Mouse (Mus musculus) hindbrain, embryonic 10.5 days (tissue): ENCODE measurements around the gene Cldn19. TPM values are rescaled to one million over a fixed set of nuclear protein-coding genes. Genes with fewer than 3 reads are reported as not detected.

Source experiments
- DNase-seq: peaks from one replicate; pipeline ENCODE4 v3.0.0-alpha.2; 2017; ENCODE audit warnings: low spot score
- H3K27ac ChIP-seq: fragments of 300-500 bp; sonication (generic); 2 replicates; pipeline ENCODE4 v1.5.1; 2016; ENCODE audit warnings: mild to moderate bottlenecking, moderate library complexity
- H3K27me3 ChIP-seq: fragments of 300-500 bp; sonication (generic); 2 replicates; pipeline ENCODE4 v1.6.1; 2016; ENCODE audit warnings: mild to moderate bottlenecking; ENCODE audit not compliant: poor library complexity, insufficient read depth, severe bottlenecking
- H3K36me3 ChIP-seq: fragments of 300-500 bp; sonication (generic); 2 replicates; pipeline ENCODE4 v1.6.1; 2016; ENCODE audit warnings: mild to moderate bottlenecking, moderate library complexity
- H3K4me1 ChIP-seq: fragments of 300-500 bp; sonication (generic); replicated peaks from 2 replicates; pipeline ENCODE4 v1.6.1; 2016; ENCODE audit warnings: mild to moderate bottlenecking
- H3K4me3 ChIP-seq: fragments of 300-500 bp; sonication (generic); 2 replicates; pipeline ENCODE4 v1.5.1; 2016; ENCODE audit warnings: mild to moderate bottlenecking, moderate library complexity
- H3K9me3 ChIP-seq: fragments of 300-500 bp; sonication (generic); 2 replicates; pipeline ENCODE4 v1.6.1; 2016; ENCODE audit warnings: mild to moderate bottlenecking, moderate library complexity
- WGBS: fragments of 180-500 bp; shearing (Covaris S2); methylation state at CpG from one replicate; pipeline ENCODE4 v1.1.7; 2016; 5-methylcytosine and 5-hydroxymethylcytosine counted together
- polyA plus RNA-seq: library from polyadenylated mRNA; unstranded; fragments of >200 nt; fragmentation: Nextera tagmentation; extraction: Ambion mirVana; gene quantifications from 2 replicates; pipeline ENCODE4 v1.2.1, GENCODE M21; 2016

Cldn19 gene
- 0.34 TPM in 1 of 2 replicates, not detected in the other for polyA plus RNA-seq

GRCm38 (mm10) chr4:119255351-119255750 lies at the start of gene Cldn19:
Gene Cldn19 (plus strand): TSS chr4:119255414.
- no peaks in the 10 kb centered on the region for H3K9me3 ChIP-seq
- 75% methylated on average over 12 of the region's 12 CpGs for WGBS
- no peak for DNase-seq
- H3K27me3 ChIP-seq: no peaks in the 10 kb centered on the region
- H3K4me1 ChIP-seq: peaks cover 40% of the 10 kb centered on the region
- H3K4me3 ChIP-seq: no peak within 1 kb of the TSS
- H3K27ac ChIP-seq: peak within 1 kb of the TSS; percentile 71
- H3K36me3 ChIP-seq: no peaks in the 10 kb centered on the region

- H3K4me1 ChIP-seq: peaks cover 12% of the 10 kb centered on the region
- H3K9me3 ChIP-seq: no peaks in the 10 kb centered on the region
- no peaks in the 10 kb centered on the region for H3K27me3 ChIP-seq
- H3K36me3 ChIP-seq: no peaks in the 10 kb centered on the region
- no peak overlapping the region for H3K4me3 ChIP-seq
- DNase-seq: no peak
- WGBS: 82% methylated on average over 8 of the region's 8 CpGs
- no peak overlapping the region for H3K27ac ChIP-seq
Observed at GRCm38 (mm10) chr4:119216667-119217066, 38.5 kb upstream of the Cldn19 start.

- H3K4me3 ChIP-seq: no peak within 1 kb of the TSS
- whole genome bisulfite sequencing: 12% methylated on average over 11 of the region's 11 CpGs
- peak; percentile 17 for DNase-seq
- H3K27me3 ChIP-seq: no peaks in the 10 kb centered on the region
- no peaks in the 10 kb centered on the region for H3K9me3 ChIP-seq
- 0 out of 2 replicates have a peak within 1 kb of the TSS, but pooled peaks have one; percentile 16 for H3K27ac ChIP-seq
- peaks cover 7% of the 10 kb centered on the region; the same call in 1 of the 2 replicates for H3K36me3 ChIP-seq
- H3K4me1 ChIP-seq: peaks cover 12% of the 10 kb centered on the region
Observed at GRCm38 (mm10) chr4:119218169-119218568, 37.0 kb upstream of the Cldn19 start, which contains the start of gene Tmem269. Gene Tmem269 (minus strand): TSS chr4:119218217.

GRCm38 (mm10) chr4:119223696-119224095 lies 31.5 kb upstream of the Cldn19 start:
- 82% methylated on average over 1 of the region's 1 CpGs for WGBS
- no peak overlapping the region for H3K4me3 ChIP-seq
- H3K36me3 ChIP-seq: peaks cover 59% of the 10 kb centered on the region
- peaks cover 1% of the 10 kb centered on the region; the same call in 1 of the 2 replicates for H3K4me1 ChIP-seq
- no peaks in the 10 kb centered on the region for H3K27me3 ChIP-seq
- no peak overlapping the region for H3K27ac ChIP-seq
- H3K9me3 ChIP-seq: no peaks in the 10 kb centered on the region
- peak; percentile 30 for DNase-seq

GRCm38 (mm10) chr4:119224534-119224933 lies 30.7 kb upstream of the Cldn19 start:
- H3K27me3 ChIP-seq: no peaks in the 10 kb centered on the region
- H3K4me3 ChIP-seq: no peak overlapping the region
- no peaks in the 10 kb centered on the region for H3K4me1 ChIP-seq
- no peak for DNase-seq
- H3K36me3 ChIP-seq: peaks cover 60% of the 10 kb centered on the region
- H3K27ac ChIP-seq: no peak overlapping the region
- H3K9me3 ChIP-seq: no peaks in the 10 kb centered on the region
- WGBS: 94% methylated on average over 3 of the region's 3 CpGs

GRCm38 (mm10) chr4:119225719-119226118 lies 29.5 kb upstream of the Cldn19 start:
- no peak for DNase-seq
- Histone ChIP-seq H3K9me3 (no peaks in the 10 kb centered on the region), H3K36me3 (peaks cover 60% of the 10 kb centered on the region), H3K27me3 (no peaks in the 10 kb centered on the region), H3K27ac (no peak overlapping the region), H3K4me3 (no peak overlapping the region), H3K4me1 (no peaks in the 10 kb centered on the region)
- WGBS: 91% methylated on average over 9 of the region's 9 CpGs

- no peaks in the 10 kb centered on the region for H3K9me3 ChIP-seq
- WGBS: 95% methylated on average over 11 of the region's 11 CpGs
- H3K4me3 ChIP-seq: no peak overlapping the region
- no peak overlapping the region for H3K27ac ChIP-seq
- H3K27me3 ChIP-seq: no peaks in the 10 kb centered on the region
- DNase-seq: no peak
- peaks cover 60% of the 10 kb centered on the region for H3K36me3 ChIP-seq
- H3K4me1 ChIP-seq: peaks cover 6% of the 10 kb centered on the region
Observed at GRCm38 (mm10) chr4:119226751-119227150, 28.5 kb upstream of the Cldn19 start.

GRCm38 (mm10) chr4:119232410-119233255 lies 22.6 kb upstream of the Cldn19 start, which contains the start of the genes AU022252 and P3h1:
Gene AU022252 (minus strand): TSS chr4:119232712.
Gene P3h1 (plus strand): TSS chr4:119232915.
- H3K27me3 ChIP-seq: no peaks in the 10 kb centered on the region
- DNase-seq: peak; percentile 98
- H3K27ac ChIP-seq: peak within 1 kb of the TSS; percentile 88
- H3K4me1 ChIP-seq: peaks cover 26% of the 10 kb centered on the region
- WGBS: under 1% methylated on average over 71 of the region's 71 CpGs
- peaks cover 25% of the 10 kb centered on the region for H3K36me3 ChIP-seq
- H3K4me3 ChIP-seq: peak within 1 kb of the TSS; percentile 86
- H3K9me3 ChIP-seq: no peaks in the 10 kb centered on the region

- WGBS: under 1% methylated on average over 36 of the region's 36 CpGs
- Histone ChIP-seq H3K27me3 (no peaks in the 10 kb centered on the region), H3K4me3 (peak overlapping the region; percentile 86), H3K36me3 (peaks cover 18% of the 10 kb centered on the region), H3K9me3 (no peaks in the 10 kb centered on the region), H3K27ac (peak overlapping the region; percentile 88), H3K4me1 (peaks cover 26% of the 10 kb centered on the region)
- peak; percentile 73 for DNase-seq
Observed at GRCm38 (mm10) chr4:119233256-119233901, 21.8 kb upstream of the Cldn19 start.

GRCm38 (mm10) chr4:119234348-119234747 lies 20.9 kb upstream of the Cldn19 start:
- Histone ChIP-seq H3K27me3 (no peaks in the 10 kb centered on the region), H3K4me1 (peaks cover 28% of the 10 kb centered on the region), H3K36me3 (peaks cover 14% of the 10 kb centered on the region), H3K4me3 (peak overlapping the region; percentile 86), H3K9me3 (no peaks in the 10 kb centered on the region), H3K27ac (no peak overlapping the region)
- no peak for DNase-seq
- 80% methylated on average over 3 of the region's 3 CpGs for WGBS

GRCm38 (mm10) chr4:119238661-119239060 lies 16.6 kb upstream of the Cldn19 start:
- H3K27ac ChIP-seq: no peak overlapping the region
- no peaks in the 10 kb centered on the region for H3K9me3 ChIP-seq
- no peaks in the 10 kb centered on the region for H3K27me3 ChIP-seq
- H3K36me3 ChIP-seq: peaks cover 42% of the 10 kb centered on the region
- WGBS: 76% methylated on average over 3 of the region's 3 CpGs
- DNase-seq: no peak
- no peak overlapping the region for H3K4me3 ChIP-seq
- H3K4me1 ChIP-seq: peaks cover 15% of the 10 kb centered on the region

- no peaks in the 10 kb centered on the region for H3K27me3 ChIP-seq
- H3K9me3 ChIP-seq: no peaks in the 10 kb centered on the region
- no peak overlapping the region for H3K4me3 ChIP-seq
- WGBS: 47% methylated on average over 12 of the region's 12 CpGs
- DNase-seq: peak; percentile 51
- H3K36me3 ChIP-seq: peaks cover 48% of the 10 kb centered on the region
- H3K27ac ChIP-seq: peak overlapping the region; percentile 85
- peaks cover 10% of the 10 kb centered on the region for H3K4me1 ChIP-seq
Observed at GRCm38 (mm10) chr4:119239181-119239682, 16.0 kb upstream of the Cldn19 start.
